Mouse (Mus musculus) adrenal gland, postnatal 14 days (tissue): ENCODE results near the gene Spo11. TPM values are rescaled to one million over a fixed set of nuclear protein-coding genes. Genes with fewer than 3 reads are reported as not detected.

Experiments
- DNase-seq: peaks from one replicate; pipeline ENCODE4 v3.0.0; 2021; ENCODE audit warnings: mixed read lengths
- total RNA-seq: library from RNA; stranded (reverse); gene quantifications from 2 replicates; pipeline ENCODE4 v1.2.3, GENCODE M21; 2021

The Spo11 gene
- total RNA-seq, 1 experiment from 2014 or later, result not detected

- DNase-seq, result no peak
Observed at GRCm38 (mm10) chr2:173010220-173010717, 32.8 kb downstream of the Spo11 start.

- no peak for DNase-seq
Observed at GRCm38 (mm10) chr2:173011440-173011839, 33.9 kb downstream of the Spo11 start.

GRCm38 (mm10) chr2:173014741-173015287, 37.3 kb downstream of the Spo11 start:
- DNase-seq, result no peak

GRCm38 (mm10) chr2:173017940-173018339, 40.4 kb downstream of the Spo11 start:
- DNase-seq, result no peak

- DNase-seq, result peak; percentile 85
Observed at GRCm38 (mm10) chr2:173018618-173019017, 41.1 kb downstream of the Spo11 start.

- DNase-seq, result no peak
Observed at GRCm38 (mm10) chr2:173019322-173019721, 41.8 kb downstream of the Spo11 start.

- peak; percentile 96 for DNase-seq
Observed at GRCm38 (mm10) chr2:173019790-173020189, 42.3 kb downstream of the Spo11 start.

- no peak for DNase-seq
Observed at GRCm38 (mm10) chr2:173020430-173020829, 42.9 kb downstream of the Spo11 start, which contains the start of gene Rbm38. Rbm38 (plus strand) TSS chr2:173020498.

- peak; percentile 97 for DNase-seq
Observed at GRCm38 (mm10) chr2:173021633-173022055, 44.1 kb downstream of the Spo11 start.

- DNase-seq, result peak; percentile 60
Observed at GRCm38 (mm10) chr2:173022056-173022681, 44.7 kb downstream of the Spo11 start.

- DNase-seq, result no peak
Observed at GRCm38 (mm10) chr2:173022813-173023212, 45.3 kb downstream of the Spo11 start.

GRCm38 (mm10) chr2:173023371-173023851, 45.9 kb downstream of the Spo11 start:
- no peak for DNase-seq

- no peak for DNase-seq
Observed at GRCm38 (mm10) chr2:173023966-173024365, 46.5 kb downstream of the Spo11 start.

GRCm38 (mm10) chr2:173024392-173024791, 46.9 kb downstream of the Spo11 start:
- no peak for DNase-seq

- DNase-seq, result no peak
Observed at GRCm38 (mm10) chr2:173024938-173025337, 47.4 kb downstream of the Spo11 start.

GRCm38 (mm10) chr2:173026286-173026685, 48.8 kb downstream of the Spo11 start:
- peak; percentile 46 for DNase-seq

- DNase-seq, result no peak
Observed at GRCm38 (mm10) chr2:173026688-173027131, 49.2 kb downstream of the Spo11 start.

- DNase-seq, result peak; percentile 49
Observed at GRCm38 (mm10) chr2:173027169-173027823, 49.8 kb downstream of the Spo11 start.

- DNase-seq, result peak; percentile 49
Observed at GRCm38 (mm10) chr2:173027824-173028495, 50.5 kb downstream of the Spo11 start.

- DNase-seq, result no peak
Observed at GRCm38 (mm10) chr2:173028508-173029031, 51.1 kb downstream of the Spo11 start.

GRCm38 (mm10) chr2:173030591-173031338, 53.3 kb downstream of the Spo11 start:
- no peak for DNase-seq
